Mouse (Mus musculus) cerebellum, postnatal 4 days (tissue): ENCODE data around the gene Slc37a1.
"Not testable (repeated sequence)": the region's sequence is repeated elsewhere in the genome, so short reads cannot be mapped to it uniquely, and the experiment has no call there.

Experiments
- DNase-seq, 2 experiments: peaks; one replicate each; pipeline ENCODE4 v3.0.0; 2022; ENCODE audit warnings: low spot score in 2 of 2, mixed read lengths in 1 of 2

Slc37a1 gene

GRCm38 (mm10) chr17:31351984-31352383 is 65.4 kb downstream of the Slc37a1 start:
- no peak for DNase-seq

- DNase-seq, result no peak
These were observed 66.7 kb downstream of the Slc37a1 start for GRCm38 (mm10) chr17:31353255-31353654.

- DNase-seq, result not testable (repeated sequence)
These were observed 68.1 kb downstream of the Slc37a1 start for GRCm38 (mm10) chr17:31354684-31355083.

GRCm38 (mm10) chr17:31355792-31356502 is 69.4 kb downstream of the Slc37a1 start:
- DNase-seq, result no peak

- peak in 1 of 2 experiments; percentile 76 for DNase-seq
These were observed 74.0 kb downstream of the Slc37a1 start for GRCm38 (mm10) chr17:31360582-31360981.

- DNase-seq, result no peak
These were observed 79.1 kb downstream of the Slc37a1 start for GRCm38 (mm10) chr17:31365586-31366166.

- no peak for DNase-seq
These were observed 83.6 kb downstream of the Slc37a1 start for GRCm38 (mm10) chr17:31370221-31370620.

- no peak for DNase-seq
These were observed 84.3 kb downstream of the Slc37a1 start for GRCm38 (mm10) chr17:31370931-31371330.

- peak; percentile 55 to 72 for DNase-seq
These were observed 91.4 kb downstream of the Slc37a1 start for GRCm38 (mm10) chr17:31377961-31378360.

- peak in 1 of 2 experiments; percentile 34 for DNase-seq
These were observed 91.8 kb downstream of the Slc37a1 start for GRCm38 (mm10) chr17:31378361-31378761.

- no peak for DNase-seq
These were observed 92.5 kb downstream of the Slc37a1 start for GRCm38 (mm10) chr17:31379086-31379485.

GRCm38 (mm10) chr17:31379863-31380262 is 93.3 kb downstream of the Slc37a1 start:
- no peak for DNase-seq

- DNase-seq, result no peak
These were observed 96.7 kb downstream of the Slc37a1 start for GRCm38 (mm10) chr17:31383320-31383719.

GRCm38 (mm10) chr17:31384968-31385627 is 98.5 kb downstream of the Slc37a1 start:
- DNase-seq, result no peak

GRCm38 (mm10) chr17:31385671-31386665 is 99.4 kb downstream of the Slc37a1 start, which contains the start of gene Pde9a:
Gene Pde9a (plus strand): TSS chr17:31386210.
- DNase-seq, result peak; percentile 57 to 74

- no peak for DNase-seq
These were observed 100.2 kb downstream of the Slc37a1 start for GRCm38 (mm10) chr17:31386766-31387275.

GRCm38 (mm10) chr17:31389432-31390050 is 102.9 kb downstream of the Slc37a1 start:
- peak in 1 of 2 experiments; percentile 27 for DNase-seq

GRCm38 (mm10) chr17:31391462-31391861 is 104.9 kb downstream of the Slc37a1 start:
- no peak for DNase-seq

GRCm38 (mm10) chr17:31392041-31392440 is 105.4 kb downstream of the Slc37a1 start:
- no peak for DNase-seq

GRCm38 (mm10) chr17:31393811-31394210 is 107.2 kb downstream of the Slc37a1 start:
- peak in 1 of 2 experiments; percentile 48 for DNase-seq

GRCm38 (mm10) chr17:31400294-31400693 is 113.7 kb downstream of the Slc37a1 start:
- DNase-seq, result no peak
